Mouse (Mus musculus): Measurements from ENCODE around the gene Atad3a.
"Not testable (repeated sequence)": the region's sequence is repeated elsewhere in the genome, so short reads cannot be mapped to it uniquely, and the experiment has no call there.

The Atad3a gene

GRCm38 (mm10) chr4:155774971-155775740 lies 14.3 kb upstream of the Atad3a start:
- peak in 1 of 2 experiments; percentile 29 for DNase-seq (ENCODE audit: low spot score in 2 of 2)

- peak; percentile 75 to 83 for DNase-seq (ENCODE audit: low spot score in 2 of 2)
Measured at GRCm38 (mm10) chr4:155774280-155774754, 13.4 kb upstream of the Atad3a start, which contains the start of gene Vwa1. Gene Vwa1 (minus strand): TSS chr4:155774698.

- no peak for DNase-seq (ENCODE audit: low spot score in 2 of 2)
Measured at GRCm38 (mm10) chr4:155773335-155774078, 12.6 kb upstream of the Atad3a start.

GRCm38 (mm10) chr4:155772786-155773185 lies 11.9 kb upstream of the Atad3a start:
- DNase-seq (ENCODE audit: low spot score in 2 of 2): no peak

GRCm38 (mm10) chr4:155771706-155772105 lies 10.8 kb upstream of the Atad3a start:
- no peak for DNase-seq (ENCODE audit: low spot score in 2 of 2)

- DNase-seq (ENCODE audit: low spot score in 2 of 2): no peak
Measured at GRCm38 (mm10) chr4:155770626-155771025, 9.7 kb upstream of the Atad3a start.

- DNase-seq (ENCODE audit: low spot score in 2 of 2): peak; percentile 85
Measured at GRCm38 (mm10) chr4:155769880-155770512, 9.1 kb upstream of the Atad3a start.

- DNase-seq (ENCODE audit: low spot score in 2 of 2): no peak
Measured at GRCm38 (mm10) chr4:155769496-155769879, 8.6 kb upstream of the Atad3a start.

GRCm38 (mm10) chr4:155762357-155762756 lies 1.5 kb upstream of the Atad3a start:
- DNase-seq (ENCODE audit: low spot score in 2 of 2): no peak

- DNase-seq (ENCODE audit: low spot score in 2 of 2): no peak
Measured at GRCm38 (mm10) chr4:155761356-155762099, 635 bp upstream of the Atad3a start.

- DNase-seq (ENCODE audit: low spot score in 2 of 2): peak; percentile 40 to 52
Measured at GRCm38 (mm10) chr4:155759862-155760612, 856 bp downstream of the Atad3a start.

- DNase-seq (ENCODE audit: low spot score in 2 of 2): no peak
Measured at GRCm38 (mm10) chr4:155757011-155757410, 3.9 kb downstream of the Atad3a start.

- DNase-seq (ENCODE audit: low spot score in 2 of 2): no peak
Measured at GRCm38 (mm10) chr4:155746575-155747490, 14.1 kb downstream of the Atad3a start.

- DNase-seq (ENCODE audit: low spot score in 2 of 2): no peak
Measured at GRCm38 (mm10) chr4:155746036-155746548, 14.8 kb downstream of the Atad3a start.

GRCm38 (mm10) chr4:155745136-155745535 lies 15.8 kb downstream of the Atad3a start:
- DNase-seq (ENCODE audit: low spot score in 2 of 2): no peak

- DNase-seq (ENCODE audit: low spot score in 2 of 2): no peak
Measured at GRCm38 (mm10) chr4:155744474-155744873, 16.4 kb downstream of the Atad3a start.

- DNase-seq (ENCODE audit: low spot score in 2 of 2): no peak
Measured at GRCm38 (mm10) chr4:155742684-155743083, 18.2 kb downstream of the Atad3a start.

GRCm38 (mm10) chr4:155740681-155741080 lies 20.2 kb downstream of the Atad3a start:
- DNase-seq (ENCODE audit: low spot score in 2 of 2): not testable (repeated sequence)
